Mouse (Mus musculus) heart, embryonic 12.5 days (tissue): ENCODE results near the gene Arrdc2. TPM values are rescaled to one million over a fixed set of nuclear protein-coding genes. Genes with fewer than 3 reads are reported as not detected.

ENCODE experiments used
- microRNA-seq: library from miRNA; unstranded; fragments of <30 nt; microRNA quantifications from one replicate; pipeline ENCODE4, GENCODE M21; 2017
- polyA plus RNA-seq: library from polyadenylated mRNA; unstranded; fragments of >200 nt; fragmentation: Nextera tagmentation; extraction: Ambion mirVana; gene quantifications from 2 replicates; pipeline ENCODE4 v1.2.1, GENCODE M21; 2016

Gene Arrdc2
- polyA plus RNA-seq, 1 experiment from 2014 or later = 2.5 TPM

Small RNA genes within 50 kb of the gene (microRNA-seq; reads per million reads assigned to microRNA genes)
- gene Mir7240 = 0.71 reads per million

Other genes with a start within 250 kb of the Arrdc2 start
- gene Isyna1, start 245.3 kb downstream of the Arrdc2 start, polyA plus RNA-seq = 138 and 142 TPM in 2 replicates
- gene Ssbp4, start 230.8 kb downstream of the Arrdc2 start, polyA plus RNA-seq = 76.0 and 78.6 TPM in 2 replicates
- gene Lrrc25, start 223.6 kb downstream of the Arrdc2 start, polyA plus RNA-seq = 0.65 and 0.71 TPM in 2 replicates
- 1.0 and 1.1 TPM in 2 replicates for gene Gdf15, start 207.3 kb downstream of the Arrdc2 start, polyA plus RNA-seq
- 32.1 and 35.6 TPM in 2 replicates for gene Pgpep1, start 179.3 kb downstream of the Arrdc2 start, polyA plus RNA-seq
- gene Lsm4, start 166.5 kb downstream of the Arrdc2 start, polyA plus RNA-seq = 289 and 301 TPM in 2 replicates
- gene Jund, start 140.8 kb downstream of the Arrdc2 start, polyA plus RNA-seq = 183 and 206 TPM in 2 replicates
- gene Iqcn, start 136.3 kb downstream of the Arrdc2 start, polyA plus RNA-seq = 0.04 and 0.06 TPM in 2 replicates
- not detected in 2 replicates for gene Gm3336, start 121.2 kb downstream of the Arrdc2 start, polyA plus RNA-seq
- gene Pde4c, start 116.0 kb downstream of the Arrdc2 start, polyA plus RNA-seq = 0.05 and 0.09 TPM in 2 replicates
- gene Rab3a, start 85.0 kb downstream of the Arrdc2 start, polyA plus RNA-seq = 19.1 and 19.2 TPM in 2 replicates
- gene Mpv17l2, start 78.8 kb downstream of the Arrdc2 start, polyA plus RNA-seq = 37.2 and 37.9 TPM in 2 replicates
- 35.2 and 37.2 TPM in 2 replicates for gene Pik3r2, start 63.0 kb downstream of the Arrdc2 start, polyA plus RNA-seq
- 7.2 and 8.1 TPM in 2 replicates for gene Mast3, start 34.7 kb downstream of the Arrdc2 start, polyA plus RNA-seq
- gene Il12rb1, start 31.3 kb downstream of the Arrdc2 start, polyA plus RNA-seq = not detected in 2 replicates
- 1.7 and 1.8 TPM in 2 replicates for gene Kcnn1, start 23.5 kb upstream of the Arrdc2 start, polyA plus RNA-seq
- gene Ccdc124, start 34.2 kb upstream of the Arrdc2 start, polyA plus RNA-seq = 81.8 and 87.0 TPM in 2 replicates
- 0.11 TPM in 1 of 2 replicates, not detected in the other for gene Slc5a5, start 53.0 kb upstream of the Arrdc2 start, polyA plus RNA-seq
- gene Rpl18a, start 57.7 kb upstream of the Arrdc2 start, polyA plus RNA-seq = 2,379 and 2,528 TPM in 2 replicates
- 37.7 and 41.3 TPM in 2 replicates for gene Map1s, start 66.2 kb upstream of the Arrdc2 start, polyA plus RNA-seq